Comparison of ENCODE assay signal across 9 mouse cellular contexts in genomic region chr13:58547570-58547969, GRCm38 (mm10).
DNase-seq lines count a peak whose midpoint lies in the region; ATAC-seq and TF ChIP-seq lines count a peak whose summit lies in the region.
"Had no signal": no experiment of that assay in that cellular context is flagged by ENCODE, and none has a peak within 500 bp of the region (broad histone marks: within the 10 kb centered on the region; RNA-seq: fewer than 3 reads in every experiment).

No protein-coding gene starts in this region.

- H3K4me3 ChIP-seq in forebrain, postnatal 0 days (ENCODE audit: low read depth, low read length) = no peak overlapping the region
- no peak overlapping the region for H3K4me3 ChIP-seq in midbrain, embryonic 14.5 days (replicated peaks; ENCODE audit: low read depth, low read length)
- H3K4me3 ChIP-seq: myocyte had no signal

- H3K9me3 ChIP-seq in forebrain, postnatal 0 days (ENCODE audit: low read length) = no peaks in the 10 kb centered on the region
- H3K9me3 ChIP-seq in midbrain, embryonic 14.5 days (ENCODE audit: control insufficient read depth, low read length) = no peaks in the 10 kb centered on the region

- no peaks in the 10 kb centered on the region for H3K27me3 ChIP-seq in forebrain, postnatal 0 days (ENCODE audit: insufficient read depth, low read length)
- no peaks in the 10 kb centered on the region for H3K27me3 ChIP-seq in midbrain, embryonic 14.5 days (ENCODE audit: control insufficient read depth, insufficient read depth, low read length)

- no peaks in the 10 kb centered on the region for H3K36me3 ChIP-seq in forebrain, postnatal 0 days (ENCODE audit: insufficient read depth)
- no peaks in the 10 kb centered on the region for H3K36me3 ChIP-seq in midbrain, embryonic 14.5 days (ENCODE audit: control insufficient read depth, insufficient read depth, low read length)

- peak; percentile 33 to 58 for DNase-seq in frontal cortex, adult 2 months (ENCODE audit: extremely low spot score in 1 of 2, low spot score in 1 of 2)
- DNase-seq in frontal cortex, postnatal 25 days (ENCODE audit: low spot score in 2 of 2) = no peak
- DNase-seq in ZHBTc4 (ENCODE audit: low read depth, low spot score) = peak; percentile 54
- DNase-seq in forebrain, postnatal 0 days = peak; percentile 83
- peak; percentile 90 for DNase-seq in midbrain, embryonic 14.5 days
- no peak for DNase-seq in lung, postnatal 14 days

- H3K4me1 ChIP-seq in forebrain, postnatal 0 days (ENCODE audit: insufficient read depth) = peaks cover 30% of the 10 kb centered on the region
- H3K4me1 ChIP-seq in midbrain, embryonic 14.5 days (ENCODE audit: control insufficient read depth, insufficient read depth, low read length) = peaks cover 22% of the 10 kb centered on the region; the same call in 1 of the 2 replicates

- H3K9ac ChIP-seq in forebrain, postnatal 0 days = 0 out of 2 replicates have a peak overlapping the region, but pooled peaks have one; percentile 2
- H3K9ac ChIP-seq in midbrain, embryonic 14.5 days (replicated peaks; ENCODE audit: low read length) = no peak overlapping the region

- no peak for TF ChIP-seq CTCF in forebrain, postnatal 0 days (IDR thresholded peaks at IDR 0.05; ENCODE audit: low read depth)

- peak overlapping the region; percentile 17 for H3K4me2 ChIP-seq in forebrain, postnatal 0 days (ENCODE audit: low read depth)
- H3K4me2 ChIP-seq in midbrain, embryonic 14.5 days (ENCODE audit: low read length) = peak overlapping the region; percentile 13; the same call in 1 of the 2 replicates

- 13% methylated on average over 7 of the region's 7 CpGs for WGBS in forebrain, postnatal 0 days
- WGBS in midbrain, embryonic 14.5 days = 8% methylated on average over 7 of the region's 7 CpGs

- H3K27ac ChIP-seq in forebrain, postnatal 0 days (ENCODE audit: low read depth, low read length) = peak overlapping the region; percentile 35
- H3K27ac ChIP-seq in midbrain, embryonic 14.5 days (replicated peaks; ENCODE audit: low read depth, low read length) = peak overlapping the region; percentile 53; the same call in 1 of the 2 replicates

- peak; percentile 74 for ATAC-seq in forebrain, postnatal 0 days
- peak; percentile 61; the same call in 1 of the 2 replicates for ATAC-seq in midbrain, embryonic 14.5 days (ENCODE audit: low FRiP score, low TSS enrichment)
- no peak for ATAC-seq in monocyte, adult 5-6 weeks (replicated peaks; ENCODE audit: insufficient number of reproducible peaks, low FRiP score, low TSS enrichment, poor library complexity, severe bottlenecking)
- ATAC-seq in erythroid progenitor cell, adult 5-6 weeks (replicated peaks; ENCODE audit: low FRiP score, poor library complexity, severe bottlenecking) = no peak

Comparison
In these comparisons a context has a peak if more than half of its experiments do, and no peak if none do; other contexts are left out.
1. DNase-seq: peak in frontal cortex, adult 2 months (2 of 2), ZHBTc4 (single experiment), forebrain, postnatal 0 days (single experiment) and midbrain, embryonic 14.5 days (single experiment); none in frontal cortex, postnatal 25 days (0 of 2) and lung, postnatal 14 days (single experiment).
2. ATAC-seq: peak in forebrain, postnatal 0 days (single experiment) and midbrain, embryonic 14.5 days (single experiment); none in monocyte, adult 5-6 weeks (single experiment) and erythroid progenitor cell, adult 5-6 weeks (single experiment).